Mouse (Mus musculus) gastrocnemius, adult 2 months (tissue): ENCODE results near the gene Prickle4. TPM values are rescaled to one million over a fixed set of nuclear protein-coding genes. Genes with fewer than 3 reads are reported as not detected.
"Not testable (repeated sequence)": the region's sequence is repeated elsewhere in the genome, so short reads cannot be mapped to it uniquely, and the experiment has no call there.

Source experiments
- DNase-seq: peaks from one replicate; pipeline ENCODE4 v3.0.0; 2022
- H3K27ac ChIP-seq: fragments of 200-600 bp; 2 replicates; pipeline ENCODE4 v1.8.1; 2022; ENCODE audit warnings: mild to moderate bottlenecking
- H3K4me3 ChIP-seq: fragments of 200-600 bp; 2 replicates; pipeline ENCODE4 v1.8.1; 2022; ENCODE audit warnings: mild to moderate bottlenecking, moderate library complexity
- CTCF ChIP-seq: fragments of 200-600 bp; IDR thresholded peaks from 2 replicates; pipeline ENCODE4 v1.8.1; 2022; ENCODE audit warnings: antibody characterized with exemption, mild to moderate bottlenecking, moderate library complexity
- intact Hi-C: fragments of 180-260 bp; cut with DNase I; formaldehyde crosslinking; loops from one replicate; pipeline ENCODE4 v1.15.1; 2025
- total RNA-seq, 2 experiments: library from RNA; stranded (reverse); gene quantifications; 2 replicates each; pipeline ENCODE4 v1.2.3; 2021

The Prickle4 gene
- total RNA-seq, 2 experiments from 2014 or later, result 2.6 to 3.7 TPM

GRCm38 (mm10) chr17:47678702-47679101 lies 15.8 kb downstream of the Prickle4 start:
- no peak for TF ChIP-seq CTCF
- H3K27ac ChIP-seq, result no peak overlapping the region
- no peak for DNase-seq
- intact Hi-C loops, result loop anchor here (5.0 kb wide), 1 partner anchor 46 kb away; the partner anchor contains the start of gene Usp49
- no peak overlapping the region for H3K4me3 ChIP-seq

DNA sequence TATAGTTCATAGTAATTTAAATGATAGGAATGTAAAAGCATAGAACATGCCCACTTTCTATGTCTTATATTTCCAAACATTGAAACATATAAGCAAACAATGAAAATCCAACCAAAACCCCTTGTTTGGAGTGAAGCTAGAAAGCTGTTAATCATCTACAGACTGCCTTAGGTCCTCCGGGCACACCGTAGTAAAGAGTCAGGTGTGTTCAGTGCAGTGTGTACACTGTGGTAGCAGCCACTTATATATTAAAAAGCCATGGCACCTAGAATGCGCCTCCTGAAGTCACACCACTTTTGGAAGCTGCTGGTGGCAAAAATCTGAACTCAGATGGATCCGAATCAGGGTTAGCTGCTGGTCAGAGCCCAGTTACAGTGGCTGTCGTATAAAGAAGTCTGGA lies 16.3 kb downstream of the Prickle4 start:
- DNase-seq, result no peak
- H3K4me3 ChIP-seq, result no peak overlapping the region
- intact Hi-C loops, result loop anchor here (5.0 kb wide), 1 partner anchor 46 kb away; the partner anchor contains the start of gene Usp49
- no peak for TF ChIP-seq CTCF
- no peak overlapping the region for H3K27ac ChIP-seq

DNA sequence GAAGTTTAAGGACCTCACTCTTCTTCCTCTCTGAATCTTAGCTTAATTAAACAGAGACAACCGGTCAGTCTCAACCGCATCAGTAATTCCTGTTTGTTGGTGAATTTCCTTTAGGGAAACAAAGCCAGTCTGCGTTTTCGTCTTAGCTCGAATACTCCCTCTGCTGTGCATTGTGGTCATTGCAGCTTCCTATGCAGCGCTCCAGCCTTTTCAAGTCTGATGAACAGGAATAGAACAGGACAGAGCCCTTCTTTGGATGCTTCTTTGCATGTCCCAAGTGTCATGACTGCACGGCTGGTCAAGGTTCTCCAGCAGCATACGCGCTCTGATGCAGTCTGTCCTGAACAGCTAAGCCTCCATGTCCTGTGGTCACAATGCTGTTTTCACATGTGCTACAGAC lies 18.0 kb downstream of the Prickle4 start:
- intact Hi-C loops, result loop anchor here (2.0 to 5.0 kb wide), 3 partner anchors 30 to 62 kb away; partner anchors contain the start of gene Usp49
- H3K27ac ChIP-seq, result no peak overlapping the region
- H3K4me3 ChIP-seq, result no peak overlapping the region
- peak; percentile 96 for TF ChIP-seq CTCF
- peak; percentile 69 for DNase-seq

DNA sequence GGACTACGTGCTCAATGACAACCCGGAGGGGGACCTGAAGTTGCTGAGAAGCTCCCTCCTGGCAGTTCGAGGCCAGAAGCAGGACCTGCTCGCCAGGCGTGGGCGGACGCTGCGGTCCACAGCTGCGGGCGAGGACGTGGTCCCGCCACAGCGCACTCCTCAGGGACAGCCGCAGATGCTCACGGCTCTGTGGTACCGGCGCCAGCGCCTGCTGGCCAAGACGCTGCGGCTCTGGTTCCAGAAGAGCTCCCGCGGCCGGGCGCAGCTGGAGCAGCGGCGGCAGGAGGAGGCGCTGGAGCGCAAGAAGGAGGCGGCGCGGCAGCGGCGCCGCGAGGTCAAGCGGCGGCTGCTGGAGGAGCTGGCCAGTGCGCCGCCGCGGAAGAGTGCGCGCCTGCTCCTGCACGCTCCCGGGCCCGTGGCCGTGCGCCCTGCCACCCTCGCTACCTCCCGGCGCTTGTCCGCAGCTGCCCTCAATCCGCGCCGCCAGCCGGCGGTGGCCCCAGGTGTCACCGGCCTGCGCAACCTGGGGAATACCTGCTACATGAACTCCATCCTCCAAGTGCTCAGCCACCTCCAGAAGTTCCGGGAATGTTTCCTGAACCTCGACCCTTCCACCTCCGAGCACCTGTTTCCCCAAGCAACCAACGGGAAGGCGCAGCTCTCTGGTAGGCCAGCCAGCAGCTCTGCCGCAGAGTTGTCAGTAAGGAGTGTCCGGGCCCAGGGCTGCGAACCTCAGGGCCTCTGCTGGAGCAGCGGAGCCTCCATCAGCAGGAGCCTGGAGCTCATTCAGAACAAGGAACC lies 22.0 kb downstream of the Prickle4 start:
- Histone ChIP-seq H3K4me3 (peak overlapping the region; percentile 74), H3K27ac (peak overlapping the region; percentile 86)
- peak; percentile 47 for TF ChIP-seq CTCF

GRCm38 (mm10) chr17:47671988-47672310 lies 22.6 kb downstream of the Prickle4 start:
- DNase-seq, result no peak
- peak overlapping the region; percentile 74 for H3K4me3 ChIP-seq
- peak overlapping the region; percentile 86 for H3K27ac ChIP-seq
- TF ChIP-seq CTCF, result no peak
- intact Hi-C loops, result no loop called here

More for the DNA sequence above, 22.0 kb downstream of the Prickle4 start:
- intact Hi-C loops, result no loop called here
- peak; percentile 89 for DNase-seq

GRCm38 (mm10) chr17:47669166-47669565 lies 25.4 kb downstream of the Prickle4 start:
- intact Hi-C loops, result no loop called here
- no peak for DNase-seq
- TF ChIP-seq CTCF, result no peak

DNA sequence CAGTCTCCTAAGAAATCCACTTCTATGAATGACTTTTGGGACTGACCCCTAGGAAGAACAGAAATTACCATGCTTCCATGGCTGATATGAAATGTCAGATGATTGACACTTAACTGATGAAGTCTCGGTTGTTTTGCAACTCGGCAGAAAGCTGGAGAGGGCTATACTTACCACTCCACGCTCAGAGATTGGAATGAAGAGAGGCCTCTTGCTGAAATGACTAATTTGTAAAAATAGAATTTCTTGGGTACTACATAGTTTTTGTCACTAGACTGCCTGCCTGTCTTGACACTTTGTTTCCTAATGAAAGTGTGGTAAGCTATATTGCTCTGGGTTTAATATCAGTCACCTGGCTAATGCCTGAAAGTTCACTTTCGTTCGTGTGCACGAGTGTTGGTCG lies 30.1 kb downstream of the Prickle4 start:
- H3K4me3 ChIP-seq, result no peak overlapping the region
- intact Hi-C loops, result no loop called here
- DNase-seq, result no peak
- H3K27ac ChIP-seq, result no peak overlapping the region; the same call in 1 of the 2 replicates
- no peak for TF ChIP-seq CTCF

More at GRCm38 (mm10) chr17:47669166-47669565, 25.4 kb downstream of the Prickle4 start:
- no peak overlapping the region for H3K27ac ChIP-seq
- no peak overlapping the region for H3K4me3 ChIP-seq

DNA sequence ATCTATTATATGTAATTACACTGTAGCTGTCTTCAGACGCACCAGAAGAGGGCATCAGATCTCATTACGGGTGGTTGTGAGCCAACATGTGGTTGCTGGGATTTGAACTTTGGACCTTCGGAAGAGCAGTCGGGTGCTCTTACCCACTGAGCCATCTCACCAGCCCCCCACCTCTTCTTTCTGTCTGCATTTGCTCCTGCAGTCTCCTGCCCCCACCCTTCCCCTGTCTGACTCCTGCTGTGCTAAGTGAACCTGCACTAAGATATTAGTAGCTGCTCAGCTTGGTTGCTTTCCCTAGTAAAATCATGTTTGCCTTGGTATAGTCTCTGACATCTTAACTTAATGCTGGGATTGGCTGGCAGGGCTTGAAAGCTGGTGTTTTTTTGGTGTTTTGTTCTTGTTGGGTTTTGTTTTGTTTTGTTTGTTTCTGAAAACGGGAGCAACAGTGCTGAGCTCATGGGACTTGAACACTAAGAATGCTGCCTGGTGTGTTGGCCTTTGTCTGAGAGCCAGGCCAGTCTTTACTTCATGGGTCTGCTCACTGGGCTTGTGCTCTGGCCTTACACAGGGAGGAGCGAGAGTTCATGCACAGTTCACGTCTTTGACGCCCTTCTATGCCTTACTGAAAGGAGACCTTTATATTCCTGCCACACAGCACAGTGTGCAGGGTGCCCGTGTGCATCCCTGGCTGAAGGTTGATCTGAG lies 31.4 kb downstream of the Prickle4 start:
- Histone ChIP-seq H3K27ac (no peak overlapping the region), H3K4me3 (no peak overlapping the region)
- intact Hi-C loops, result no loop called here
- TF ChIP-seq CTCF, result no peak
- DNase-seq, result no peak

GRCm38 (mm10) chr17:47658741-47659243 lies 35.7 kb downstream of the Prickle4 start:
- DNase-seq, result no peak
- intact Hi-C loops, result no loop called here
- no peak for TF ChIP-seq CTCF
- H3K27ac ChIP-seq, result no peak overlapping the region
- H3K4me3 ChIP-seq, result no peak overlapping the region

GRCm38 (mm10) chr17:47657901-47658300 lies 36.6 kb downstream of the Prickle4 start:
- no peak for TF ChIP-seq CTCF
- DNase-seq, result no peak
- intact Hi-C loops, result no loop called here
- no peak overlapping the region for H3K27ac ChIP-seq
- no peak overlapping the region for H3K4me3 ChIP-seq

GRCm38 (mm10) chr17:47655697-47656096 lies 38.8 kb downstream of the Prickle4 start:
- no peak overlapping the region for H3K27ac ChIP-seq
- intact Hi-C loops, result no loop called here
- no peak overlapping the region for H3K4me3 ChIP-seq
- no peak for TF ChIP-seq CTCF
- DNase-seq, result no peak

DNA sequence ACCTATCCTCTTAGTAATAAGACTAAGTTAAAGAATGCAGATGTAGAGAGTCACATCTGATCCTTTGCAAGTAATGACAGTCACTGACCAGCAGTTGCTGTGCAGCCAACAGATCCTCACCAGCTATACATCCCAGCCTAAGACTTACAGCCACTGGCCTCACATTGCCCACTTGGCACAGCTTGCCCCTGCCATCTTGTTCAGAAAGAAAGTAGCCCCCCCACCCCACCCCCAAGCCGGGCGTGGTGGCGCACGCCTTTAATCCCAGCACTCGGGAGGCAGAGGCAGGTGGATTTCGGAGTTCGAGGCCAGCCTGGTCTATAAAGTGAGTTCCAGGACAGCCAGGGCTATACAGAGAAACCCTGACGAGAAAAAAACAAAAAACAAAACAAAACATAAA lies 40.2 kb downstream of the Prickle4 start:
- DNase-seq, H3K4me3 ChIP-seq, intact Hi-C loops, H3K27ac ChIP-seq: not testable (repeated sequence)

- intact Hi-C loops, result no loop called here
- TF ChIP-seq CTCF, result no peak
- Histone ChIP-seq H3K27ac (no peak overlapping the region), H3K4me3 (no peak overlapping the region)
- DNase-seq, result no peak
Observed at GRCm38 (mm10) chr17:47651953-47652352, 42.6 kb downstream of the Prickle4 start.
